Mouse (Mus musculus) left cerebral cortex, postnatal 36 days (tissue): ENCODE measurements at regions not wholly inside any gene's neighbourhood (a gene's known extent, or its start where the extent isn't known, plus 50 kb on each side); places are given as distances from the start of the nearest gene placed in this dataset.

Experiments
- DNase-seq, 2 experiments: peaks; one replicate each; pipeline ENCODE4 v3.0.0; 2021 to 2022; ENCODE audit warnings: low spot score in 2 of 2, mixed read lengths in 1 of 2
- intact Hi-C: fragments of 180-260 bp; cut with DNase I; formaldehyde crosslinking; loops from one replicate; pipeline ENCODE4 v1.15.1; 2025

GRCm38 (mm10) chr5:53329591-53329990 is 62.7 kb downstream of the Smim20 start:
- DNase-seq = no peak
- intact Hi-C loops = no loop called here

- DNase-seq = no peak
- intact Hi-C loops = no loop called here
Observed at GRCm38 (mm10) chr5:53336704-53337103, 69.8 kb downstream of the Smim20 start.

GRCm38 (mm10) chr5:53337816-53338215 is 70.9 kb downstream of the Smim20 start:
- intact Hi-C loops = no loop called here
- no peak for DNase-seq

- intact Hi-C loops = no loop called here
- DNase-seq = no peak
Observed at GRCm38 (mm10) chr5:53345164-53345563, 78.3 kb downstream of the Smim20 start.

GRCm38 (mm10) chr5:53346028-53346427 is 79.1 kb downstream of the Smim20 start:
- intact Hi-C loops = no loop called here
- DNase-seq = no peak

- no peak for DNase-seq
- intact Hi-C loops = no loop called here
Observed at GRCm38 (mm10) chr5:53346756-53347155, 79.9 kb downstream of the Smim20 start.

- DNase-seq = no peak
- intact Hi-C loops = loop anchor here (10.0 kb wide), 1 partner anchor 322 kb away; no protein-coding TSS in a partner anchor
Observed at GRCm38 (mm10) chr5:53352852-53353251, 86.0 kb downstream of the Smim20 start.

- intact Hi-C loops = loop anchor here (10.0 kb wide), 1 partner anchor 321 kb away; no protein-coding TSS in a partner anchor
- no peak for DNase-seq
Observed at GRCm38 (mm10) chr5:53354296-53354695, 87.4 kb downstream of the Smim20 start.

GRCm38 (mm10) chr5:53355069-53355468 is 88.2 kb downstream of the Smim20 start:
- intact Hi-C loops = loop anchor here (5.0 to 10.0 kb wide), 3 partner anchors 237 to 320 kb away; no protein-coding TSS in a partner anchor
- peak; percentile 80 to 83 for DNase-seq

GRCm38 (mm10) chr5:53357086-53357608 is 90.3 kb downstream of the Smim20 start:
- intact Hi-C loops = loop anchor here (5.0 to 10.0 kb wide), 3 partner anchors 235 to 318 kb away; no protein-coding TSS in a partner anchor
- DNase-seq = no peak

GRCm38 (mm10) chr5:53358181-53358580 is 91.3 kb downstream of the Smim20 start:
- intact Hi-C loops = loop anchor here (5.0 to 10.0 kb wide), 3 partner anchors 234 to 317 kb away; no protein-coding TSS in a partner anchor
- DNase-seq = no peak

GRCm38 (mm10) chr5:53359887-53360286 is 93.0 kb downstream of the Smim20 start:
- intact Hi-C loops = loop anchor here (5.0 to 10.0 kb wide), 3 partner anchors 232 to 315 kb away; no protein-coding TSS in a partner anchor
- no peak for DNase-seq

- no peak for DNase-seq
- intact Hi-C loops = no loop called here
Observed at GRCm38 (mm10) chr5:53361295-53361694, 94.4 kb downstream of the Smim20 start.

- intact Hi-C loops = no loop called here
- DNase-seq = no peak
Observed at GRCm38 (mm10) chr5:53363898-53364297, 97.0 kb downstream of the Smim20 start.

- DNase-seq = peak; percentile 28 to 42
- intact Hi-C loops = loop anchor here (5.0 kb wide), 1 partner anchor 155 kb away; no protein-coding TSS in a partner anchor
Observed at GRCm38 (mm10) chr5:53366882-53367561, 98.9 kb upstream of the Rbpj start.

- intact Hi-C loops = no loop called here
- DNase-seq = no peak
Observed at GRCm38 (mm10) chr5:53370272-53370671, 95.7 kb upstream of the Rbpj start.

- intact Hi-C loops = no loop called here
Observed at GRCm38 (mm10) chr5:53371638-53372037, 94.3 kb upstream of the Rbpj start.

GRCm38 (mm10) chr5:53373315-53373714 is 92.6 kb upstream of the Rbpj start:
- intact Hi-C loops = no loop called here
- no peak for DNase-seq

More at GRCm38 (mm10) chr5:53371638-53372037, 94.3 kb upstream of the Rbpj start:
- DNase-seq = peak; percentile 13 to 26

GRCm38 (mm10) chr5:53376856-53377255 is 89.1 kb upstream of the Rbpj start:
- intact Hi-C loops = no loop called here
- DNase-seq = no peak

- intact Hi-C loops = no loop called here
- no peak for DNase-seq
Observed at GRCm38 (mm10) chr5:53377698-53378097, 88.3 kb upstream of the Rbpj start.

- no peak for DNase-seq
- intact Hi-C loops = no loop called here
Observed at GRCm38 (mm10) chr5:53378106-53378505, 87.8 kb upstream of the Rbpj start.
